Mouse (Mus musculus) heart, embryonic 15.5 days (tissue): ENCODE data around the gene Smg6. TPM values are rescaled to one million over a fixed set of nuclear protein-coding genes. Genes with fewer than 3 reads are reported as not detected.

ENCODE experiments used
- ATAC-seq: fragments of 200-750 bp; cut with Nextera tagmentation; replicated peaks from 2 replicates; pipeline ENCODE4 v1.8.0; 2017; ENCODE audit warnings: low read depth, moderate TSS enrichment; ENCODE audit not compliant: insufficient number of reproducible peaks, insufficient read depth, low FRiP score
- H3K27ac ChIP-seq: fragments of 300-500 bp; sonication (generic); 2 replicates; pipeline ENCODE4 v1.5.1; 2015; ENCODE audit warnings: mild to moderate bottlenecking, inconsistent platforms
- H3K27me3 ChIP-seq: fragments of 300-500 bp; sonication (generic); 2 replicates; pipeline ENCODE4 v1.6.1; 2015; ENCODE audit warnings: inconsistent platforms
- H3K36me3 ChIP-seq: fragments of 300-500 bp; sonication (generic); 2 replicates; pipeline ENCODE4 v1.6.1; 2015; ENCODE audit warnings: mild to moderate bottlenecking, inconsistent platforms
- H3K4me1 ChIP-seq: fragments of 300-500 bp; sonication (generic); replicated peaks from 2 replicates; pipeline ENCODE4 v1.6.1; 2015; ENCODE audit warnings: inconsistent platforms
- H3K4me2 ChIP-seq: fragments of 300-500 bp; sonication (generic); 2 replicates; pipeline ENCODE4 v1.6.1; 2015; ENCODE audit warnings: inconsistent platforms, mild to moderate bottlenecking, moderate library complexity
- H3K4me3 ChIP-seq: fragments of 300-500 bp; sonication (generic); 2 replicates; pipeline ENCODE4 v1.5.1; 2015; ENCODE audit warnings: mild to moderate bottlenecking, inconsistent platforms
- H3K9ac ChIP-seq: fragments of 300-500 bp; sonication (generic); 2 replicates; pipeline ENCODE4 v1.6.1; 2015; ENCODE audit warnings: mild to moderate bottlenecking, inconsistent platforms
- H3K9me3 ChIP-seq: fragments of 300-500 bp; sonication (generic); replicated peaks from 2 replicates; pipeline ENCODE4 v1.6.1; 2016; ENCODE audit warnings: inconsistent platforms
- WGBS: fragments of 180-500 bp; shearing (Covaris S2); methylation state at CpG from one replicate; pipeline ENCODE4 v1.1.7; 2015; ENCODE audit warnings: mixed read lengths; 5-methylcytosine and 5-hydroxymethylcytosine counted together
- polyA plus RNA-seq: library from polyadenylated mRNA; unstranded; fragments of >200 nt; fragmentation: Nextera tagmentation; extraction: Ambion mirVana; gene quantifications from 2 replicates; pipeline ENCODE4 v1.2.1, GENCODE M21; 2015

The Smg6 gene
- polyA plus RNA-seq, 1 experiment from 2014 or later = 10.0 TPM

DNA sequence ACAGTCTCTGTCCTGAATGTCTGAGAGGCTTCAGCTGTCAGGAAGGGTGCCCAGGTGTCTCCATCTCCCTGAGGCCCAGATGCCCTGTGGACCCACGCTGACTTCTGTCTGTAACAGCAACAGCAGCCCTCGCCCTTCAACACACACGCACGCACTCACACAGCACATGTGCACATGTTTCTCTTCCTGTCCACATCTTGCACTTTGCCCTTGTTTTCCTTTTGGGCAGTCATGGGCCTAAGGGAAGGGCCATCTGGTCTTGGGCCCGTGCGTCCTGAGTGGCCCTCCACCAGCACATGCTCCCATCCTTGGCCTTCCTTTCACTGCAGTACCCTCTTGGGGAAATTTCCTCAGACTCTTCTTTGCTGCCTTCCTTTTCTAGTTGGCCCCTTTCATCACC is 237.8 kb downstream of the Smg6 start:
- no peak overlapping the region for H3K9ac ChIP-seq
- H3K4me1 ChIP-seq = peaks cover 58% of the 10 kb centered on the region
- peak overlapping the region; percentile 1; the same call in 1 of the 2 replicates for H3K4me3 ChIP-seq

DNA sequence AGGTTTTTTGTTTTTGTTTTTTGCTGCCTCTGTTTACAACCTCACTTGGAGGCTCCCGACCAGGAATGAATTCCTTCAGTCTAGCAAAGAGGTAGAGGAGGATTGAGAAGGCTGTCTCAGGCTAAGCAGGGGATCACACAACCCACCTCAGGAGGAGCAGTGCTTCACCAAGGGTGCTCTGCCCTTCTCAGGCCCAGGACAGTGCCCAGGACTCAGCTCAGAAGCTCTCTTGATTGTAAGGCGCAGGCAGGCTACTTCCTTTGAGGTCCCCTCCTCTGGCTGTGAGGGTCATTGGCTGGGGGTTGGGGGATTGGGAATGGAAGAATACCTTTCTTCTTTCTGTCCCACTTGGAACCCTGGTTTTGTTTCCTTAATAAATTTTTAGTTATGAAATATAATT is 238.4 kb downstream of the Smg6 start:
- H3K27ac ChIP-seq = peak overlapping the region; percentile 89; the same call in 1 of the 2 replicates
- WGBS = 65% methylated on average over 2 of the region's 2 CpGs
- ATAC-seq = no peak
- H3K4me2 ChIP-seq = peak overlapping the region; percentile 99
- peak overlapping the region; percentile 76; the same call in 1 of the 2 replicates for H3K9ac ChIP-seq
- peak overlapping the region; percentile 79; the same call in 1 of the 2 replicates for H3K4me3 ChIP-seq
- peaks cover 35% of the 10 kb centered on the region; the same call in 1 of the 2 replicates for H3K36me3 ChIP-seq
- peaks cover 45% of the 10 kb centered on the region for H3K27me3 ChIP-seq
- H3K4me1 ChIP-seq = peaks cover 59% of the 10 kb centered on the region
- H3K9me3 ChIP-seq = no peaks in the 10 kb centered on the region

More for the DNA sequence above, 237.8 kb downstream of the Smg6 start:
- H3K27me3 ChIP-seq = peaks cover 39% of the 10 kb centered on the region
- H3K36me3 ChIP-seq = peaks cover 35% of the 10 kb centered on the region; the same call in 1 of the 2 replicates
- no peak for ATAC-seq
- H3K27ac ChIP-seq = peak overlapping the region; percentile 89; the same call in 1 of the 2 replicates
- H3K9me3 ChIP-seq = no peaks in the 10 kb centered on the region
- H3K4me2 ChIP-seq = peak overlapping the region; percentile 99; the same call in 1 of the 2 replicates
- WGBS = 71% methylated on average over 6 of the region's 6 CpGs

DNA sequence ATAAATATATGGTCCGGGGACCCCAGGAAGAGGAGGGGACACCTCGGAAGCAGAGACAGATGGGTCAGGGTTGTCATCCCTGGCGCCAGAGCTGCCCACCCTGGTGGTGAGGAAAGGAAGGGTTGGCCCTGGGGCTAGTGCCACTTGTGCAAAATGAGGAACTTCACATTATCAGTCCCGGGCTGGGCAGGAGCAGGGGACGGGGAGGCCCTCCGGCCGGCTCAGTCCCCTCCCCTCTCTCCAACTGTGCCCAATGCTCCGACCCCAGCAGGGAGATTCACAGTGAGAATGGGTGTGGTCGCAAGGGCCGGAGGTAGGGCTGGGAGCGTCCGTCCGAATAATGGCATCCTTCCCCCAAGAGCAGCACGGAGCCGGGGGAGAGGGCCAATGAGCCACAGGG is 239.1 kb downstream of the Smg6 start:
- H3K4me2 ChIP-seq = peak overlapping the region; percentile 99
- peaks cover 66% of the 10 kb centered on the region for H3K4me1 ChIP-seq
- H3K9me3 ChIP-seq = no peaks in the 10 kb centered on the region
- ATAC-seq = no peak
- peak overlapping the region; percentile 76 for H3K9ac ChIP-seq
- H3K4me3 ChIP-seq = peak overlapping the region; percentile 79
- H3K27ac ChIP-seq = peak overlapping the region; percentile 89; the same call in 1 of the 2 replicates
- WGBS = 18% methylated on average over 15 of the region's 15 CpGs
- H3K27me3 ChIP-seq = peaks cover 51% of the 10 kb centered on the region
- H3K36me3 ChIP-seq = peaks cover 30% of the 10 kb centered on the region; the same call in 1 of the 2 replicates

DNA sequence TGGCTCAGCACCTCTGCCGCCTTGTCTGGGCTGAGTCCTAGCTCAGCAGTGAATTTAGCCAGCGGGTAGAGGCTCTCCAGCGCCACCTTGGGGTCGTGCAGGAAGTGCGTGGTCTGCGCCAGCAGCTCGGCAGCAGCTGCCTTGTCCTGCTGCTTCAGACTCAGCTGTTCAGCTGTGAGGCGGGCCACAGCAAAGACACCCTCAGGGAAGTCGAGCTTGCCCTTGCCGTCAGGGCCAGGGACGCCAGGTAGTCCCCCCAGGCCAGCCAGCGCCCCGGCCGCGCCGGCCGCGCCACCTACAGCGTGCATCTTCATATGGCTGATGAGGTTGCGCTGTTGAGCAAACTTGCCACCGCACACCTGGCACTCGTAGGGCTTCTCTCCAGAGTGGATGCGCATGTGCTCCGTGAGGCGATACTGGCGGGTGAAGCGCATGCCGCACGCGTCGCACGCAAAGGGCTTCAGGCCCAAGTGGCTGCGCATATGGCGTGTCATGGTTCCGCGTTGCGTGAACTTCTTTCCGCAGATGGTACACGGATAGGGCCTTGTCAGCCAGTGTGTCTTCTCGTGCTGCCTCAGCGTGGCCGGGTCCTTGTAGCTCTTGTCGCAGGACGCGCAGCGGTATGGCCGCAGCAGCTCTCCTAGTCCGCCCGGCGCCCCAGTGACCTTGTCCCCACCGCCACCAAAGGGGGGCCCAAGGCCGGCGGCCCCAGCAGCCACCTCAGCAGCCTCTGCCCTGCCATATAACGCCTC is 240.0 kb downstream of the Smg6 start:
- WGBS = 14% methylated on average over 54 of the region's 54 CpGs
- peaks cover 26% of the 10 kb centered on the region; the same call in 1 of the 2 replicates for H3K36me3 ChIP-seq
- H3K27me3 ChIP-seq = peaks cover 59% of the 10 kb centered on the region

DNA sequence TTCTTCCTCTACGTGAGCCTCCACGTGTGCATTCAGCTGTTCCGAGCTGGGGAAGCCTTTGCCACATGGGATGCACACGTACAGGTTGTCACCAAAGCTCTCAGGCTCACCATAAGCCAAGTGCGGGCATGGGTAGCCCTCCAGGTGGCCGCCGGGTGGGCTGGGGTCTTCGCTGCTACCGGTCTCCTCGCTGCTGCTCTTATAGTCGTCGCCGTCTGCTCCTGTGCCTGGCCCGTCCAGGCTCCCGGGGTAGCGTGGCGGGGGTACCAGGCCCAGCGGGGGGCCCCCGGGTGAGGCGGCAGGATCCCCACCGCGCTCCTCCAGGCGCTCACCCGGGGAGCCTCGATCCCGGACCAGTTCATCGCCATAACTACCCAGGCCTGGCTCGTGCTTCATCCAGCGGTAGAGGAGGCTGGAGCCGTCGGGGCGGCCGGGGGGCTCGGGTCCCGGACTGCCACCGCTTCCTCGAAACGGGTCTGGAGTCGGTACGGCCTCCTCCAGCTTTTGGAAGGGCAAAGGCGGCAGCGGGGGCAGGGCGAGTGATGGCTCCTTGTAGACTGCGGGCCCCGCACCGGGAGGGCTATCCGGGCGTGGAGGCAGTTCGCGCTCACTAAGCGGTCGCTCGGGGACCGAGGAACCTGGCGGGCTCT is 240.7 kb downstream of the Smg6 start:
- 10% methylated on average over 55 of the region's 55 CpGs for WGBS
- ATAC-seq = no peak

More for the DNA sequence above, 240.0 kb downstream of the Smg6 start:
- Histone ChIP-seq H3K4me3 (peak overlapping the region; percentile 79), H3K27ac (peak overlapping the region; percentile 89), H3K4me1 (peaks cover 74% of the 10 kb centered on the region), H3K9ac (peak overlapping the region; percentile 76), H3K9me3 (no peaks in the 10 kb centered on the region), H3K4me2 (peak overlapping the region; percentile 99)
- ATAC-seq = no peak

DNA sequence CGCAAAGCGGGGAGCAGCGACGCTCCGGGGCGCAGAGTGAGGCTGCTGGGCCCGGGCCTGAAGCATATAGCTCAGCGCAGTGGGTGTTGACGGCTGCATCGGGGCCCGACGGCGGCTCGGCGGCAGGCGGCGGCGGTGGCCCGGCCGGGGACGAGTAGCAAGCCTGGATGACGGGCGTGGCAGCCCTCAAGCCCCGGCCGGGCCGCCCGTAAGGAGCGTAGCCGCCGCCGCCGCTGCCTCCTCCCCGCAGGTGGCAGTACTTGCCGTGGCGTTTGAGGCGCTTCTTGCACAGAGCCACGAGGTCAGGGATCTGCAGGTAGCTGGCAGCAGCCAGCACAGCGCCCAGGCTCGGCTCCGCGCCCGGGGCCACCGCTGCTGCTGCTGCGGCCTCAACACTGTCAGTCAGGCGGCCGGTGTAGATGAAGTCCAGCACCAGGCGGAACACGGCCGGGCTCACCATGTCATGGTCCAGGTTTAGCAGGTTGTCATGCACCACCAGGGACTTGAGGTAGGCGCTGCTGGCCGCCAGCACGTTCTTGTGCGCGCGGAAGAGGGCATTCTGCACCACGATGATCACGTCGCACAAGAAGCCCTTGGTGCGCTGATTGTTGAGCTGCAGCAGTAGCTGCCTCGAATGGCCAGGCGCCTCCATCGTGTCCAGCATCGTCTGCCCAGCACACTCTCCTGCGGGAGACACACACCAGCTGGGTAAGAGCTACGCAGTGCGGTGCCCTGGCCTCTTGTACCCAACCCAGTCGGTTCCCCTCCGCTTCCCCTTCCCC is 241.4 kb downstream of the Smg6 start:
- peak overlapping the region; percentile 79 for H3K4me3 ChIP-seq
- H3K9me3 ChIP-seq = no peaks in the 10 kb centered on the region
- peak overlapping the region; percentile 99 for H3K4me2 ChIP-seq
- ATAC-seq = no peak
- H3K27me3 ChIP-seq = peaks cover 73% of the 10 kb centered on the region
- H3K9ac ChIP-seq = peak overlapping the region; percentile 76
- H3K27ac ChIP-seq = peak overlapping the region; percentile 89
- WGBS = 4% methylated on average over 59 of the region's 68 CpGs
- H3K36me3 ChIP-seq = peaks cover 18% of the 10 kb centered on the region; the same call in 1 of the 2 replicates
- H3K4me1 ChIP-seq = peaks cover 78% of the 10 kb centered on the region

More for the DNA sequence above, 240.7 kb downstream of the Smg6 start:
- Histone ChIP-seq H3K4me1 (peaks cover 77% of the 10 kb centered on the region), H3K4me3 (peak overlapping the region; percentile 79), H3K4me2 (peak overlapping the region; percentile 99), H3K27ac (peak overlapping the region; percentile 89), H3K9ac (peak overlapping the region; percentile 76), H3K9me3 (no peaks in the 10 kb centered on the region), H3K27me3 (peaks cover 65% of the 10 kb centered on the region), H3K36me3 (peaks cover 23% of the 10 kb centered on the region; the same call in 1 of the 2 replicates)

DNA sequence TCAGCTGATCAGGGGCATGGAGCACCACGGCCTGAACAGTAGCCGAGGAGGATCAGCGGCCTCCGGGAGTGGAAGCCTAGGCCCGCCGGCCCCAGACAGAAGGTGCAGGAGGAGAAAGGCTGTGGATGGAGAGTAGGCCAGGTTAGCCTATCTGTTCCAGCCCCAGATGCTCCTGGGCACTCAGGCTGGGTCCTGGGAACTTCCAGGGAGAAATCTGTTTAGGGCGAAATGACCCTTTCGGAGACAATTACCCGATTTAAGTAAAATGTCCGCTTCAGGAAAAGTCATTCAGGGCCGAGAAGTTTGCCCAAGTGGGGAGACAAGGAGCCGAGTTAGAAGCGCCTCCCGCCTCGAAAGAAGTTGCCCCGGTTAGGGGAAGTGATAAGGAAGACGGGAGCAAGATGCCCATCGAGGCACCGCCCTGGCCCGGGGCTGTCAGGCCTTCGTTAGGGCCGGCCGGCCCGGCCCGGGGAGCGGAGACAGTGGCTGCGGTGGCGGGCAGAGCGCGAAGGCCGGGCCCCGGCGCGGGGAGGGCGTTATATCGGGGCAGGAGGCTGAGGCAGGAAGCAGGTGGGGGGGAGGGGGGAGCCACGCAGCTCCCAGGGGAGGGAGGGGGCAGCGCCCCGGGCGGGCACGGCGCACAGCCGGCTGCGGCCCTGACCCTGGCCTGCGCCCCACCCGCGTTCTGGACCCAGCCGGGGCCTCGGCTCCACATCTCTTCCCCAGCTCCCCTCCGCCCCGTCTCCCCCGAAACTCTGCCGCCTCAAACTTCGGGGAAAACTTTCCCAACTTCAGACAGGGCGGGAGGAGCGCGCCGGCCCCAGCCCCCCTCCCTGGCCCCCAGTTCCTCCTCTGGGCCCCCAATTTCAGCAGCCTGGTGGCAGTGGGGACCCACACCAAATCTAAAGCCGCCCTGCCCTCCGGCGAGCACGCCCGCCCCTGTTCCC is 242.3 kb downstream of the Smg6 start:
- peaks cover 87% of the 10 kb centered on the region for H3K4me1 ChIP-seq

DNA sequence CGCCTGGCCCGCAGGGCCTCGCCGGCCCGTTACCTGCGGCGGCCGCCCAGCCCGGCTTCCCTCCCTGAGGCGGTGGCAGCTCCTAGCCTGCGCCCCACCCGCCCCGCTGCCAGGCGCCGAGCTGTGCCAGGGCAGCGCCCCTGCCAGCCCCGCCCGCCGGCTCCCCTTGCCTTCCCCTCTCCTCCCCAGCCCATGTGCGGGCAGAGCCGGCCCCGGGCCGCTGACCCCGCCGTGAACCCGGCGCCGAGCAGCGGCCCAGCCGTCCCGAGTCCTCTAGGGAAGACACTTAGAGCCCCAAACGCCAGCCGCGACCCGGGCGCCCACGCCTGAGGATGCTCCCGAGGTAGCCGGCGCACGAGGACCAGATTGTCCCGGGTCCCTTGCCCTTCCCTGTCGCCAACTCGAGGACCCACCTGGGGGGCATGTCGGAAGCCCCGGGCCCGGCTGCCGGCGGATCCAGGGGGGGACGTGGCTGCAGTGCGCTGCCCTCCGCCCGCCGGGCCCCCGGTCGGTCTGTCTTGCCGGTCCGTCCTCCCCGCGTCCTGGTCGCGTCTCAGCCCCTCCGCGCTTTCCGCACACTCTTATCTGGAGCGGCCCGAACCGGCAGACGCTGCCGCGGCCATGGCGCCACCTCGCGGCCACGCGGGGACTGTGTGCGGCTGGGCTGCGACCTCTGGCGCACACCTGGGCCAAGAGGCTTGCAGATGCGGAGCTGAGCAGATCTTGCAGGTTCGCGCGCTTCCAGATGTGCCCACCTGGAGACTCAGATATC is 243.2 kb downstream of the Smg6 start:
- under 1% methylated on average over 82 of the region's 83 CpGs for WGBS
- Histone ChIP-seq H3K36me3 (peaks cover 8% of the 10 kb centered on the region; the same call in 1 of the 2 replicates), H3K27me3 (peaks cover 89% of the 10 kb centered on the region), H3K4me3 (peak overlapping the region; percentile 79), H3K4me2 (peak overlapping the region; percentile 99), H3K9ac (peak overlapping the region; percentile 76), H3K4me1 (peaks cover 93% of the 10 kb centered on the region), H3K9me3 (no peaks in the 10 kb centered on the region), H3K27ac (peak overlapping the region; percentile 89)
- peak; percentile 24; the same call in 1 of the 2 replicates for ATAC-seq

More for the DNA sequence above, 242.3 kb downstream of the Smg6 start:
- H3K27me3 ChIP-seq = peaks cover 81% of the 10 kb centered on the region
- H3K4me2 ChIP-seq = peak overlapping the region; percentile 99
- no peaks in the 10 kb centered on the region for H3K9me3 ChIP-seq
- WGBS = 8% methylated on average over 49 of the region's 63 CpGs
- peak overlapping the region; percentile 79 for H3K4me3 ChIP-seq
- peak overlapping the region; percentile 89 for H3K27ac ChIP-seq
- peak overlapping the region; percentile 76 for H3K9ac ChIP-seq
- H3K36me3 ChIP-seq = peaks cover 15% of the 10 kb centered on the region; the same call in 1 of the 2 replicates
- no peak for ATAC-seq

DNA sequence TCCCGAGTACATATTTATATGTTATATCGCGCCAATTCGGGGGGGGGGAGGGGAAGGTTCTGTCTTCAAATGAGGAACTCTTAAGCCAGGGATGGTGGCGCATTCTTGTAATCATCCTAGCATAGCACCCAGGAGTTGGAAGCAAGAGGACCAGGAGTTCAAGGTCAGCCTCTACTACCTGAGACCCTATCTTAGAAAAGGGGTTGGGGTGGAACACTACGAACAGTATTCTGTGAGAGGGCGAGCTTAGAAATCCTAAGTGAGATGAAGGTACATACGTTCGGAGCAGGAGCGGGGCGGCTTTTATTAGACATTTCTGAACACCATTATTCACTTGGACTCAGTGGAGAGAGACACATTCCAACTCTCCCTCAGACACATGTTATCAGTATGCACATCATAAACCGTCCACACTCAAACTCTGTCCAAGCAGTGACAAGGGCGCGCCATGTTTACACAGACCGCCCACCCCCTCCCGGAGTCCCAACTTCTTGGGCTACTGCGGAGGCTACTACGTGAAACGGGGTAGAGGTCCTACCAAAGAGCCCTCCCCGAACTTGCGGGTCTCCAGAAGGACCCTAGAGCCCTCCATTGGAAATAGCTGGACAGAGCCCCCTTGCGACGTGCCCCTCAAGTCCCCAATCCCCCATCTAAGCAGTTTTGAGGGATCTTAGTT is 243.9 kb downstream of the Smg6 start, which contains the start of gene Hic1:
Gene Hic1, minus strand, starts transcription at position 115 of the 676 bp plus-strand sequence.
- Histone ChIP-seq H3K4me2 (peak within 1 kb of the TSS; percentile 99), H3K9ac (peak within 1 kb of the TSS; percentile 76), H3K27me3 (peaks cover 86% of the 10 kb centered on the region), H3K4me1 (peaks cover 92% of the 10 kb centered on the region), H3K27ac (peak within 1 kb of the TSS; percentile 89), H3K36me3 (0 out of 2 replicates have a peak, but pooled peaks cover under 1% of the 10 kb centered on the region), H3K4me3 (peak within 1 kb of the TSS; percentile 79), H3K9me3 (no peaks in the 10 kb centered on the region)
- 4% methylated on average over 23 of the region's 23 CpGs for WGBS
- no peak for ATAC-seq
